Mouse (Mus musculus): ENCODE data around the gene Gm20873. TPM values are rescaled to one million over a fixed set of nuclear protein-coding genes. Genes with fewer than 3 reads are reported as not detected.
"Not testable (repeated sequence)": the region's sequence is repeated elsewhere in the genome, so short reads cannot be mapped to it uniquely, and the experiment has no call there.

Gm20873 gene
- not detected in 2 replicates for total RNA-seq (2014; rRNA removed; ENCODE audit: low replicate concordance)
- polyA plus RNA-seq (2015; fragmentation: Nextera tagmentation; extraction: Ambion mirVana) = not detected in 2 replicates

DNA sequence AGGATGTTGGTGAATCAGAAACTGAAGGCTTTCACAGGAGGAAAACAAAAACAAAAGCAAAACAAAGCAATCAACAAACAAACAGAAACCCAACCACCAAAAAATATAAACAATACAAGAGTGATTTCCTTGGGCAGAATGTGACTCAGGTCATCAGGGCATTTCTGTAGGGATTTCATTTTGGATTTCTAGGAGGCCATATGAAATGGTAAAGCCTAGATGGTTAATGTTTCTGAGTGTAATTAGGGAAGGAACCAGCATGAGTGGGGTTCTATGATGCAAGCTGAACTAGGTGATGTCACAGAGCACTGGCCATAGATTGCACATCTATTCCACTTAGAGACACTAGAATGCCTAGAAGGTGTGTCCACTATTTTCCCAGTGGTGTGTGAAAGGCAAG lies at the start of gene Gm20873:
Gm20873 (plus strand) TSS at position 301 of the 400 bp plus-strand sequence.
- H3K4me2 ChIP-seq (ENCODE audit: low read depth, low read length); H3K27ac ChIP-seq (ENCODE audit: low read depth); H3K27me3 ChIP-seq (ENCODE audit: control insufficient read depth, insufficient read depth, low read length); H3K4me3 ChIP-seq (ENCODE audit: low read depth, low read length); H3K9ac ChIP-seq (replicated peaks; ENCODE audit: low read depth, low read length); H3K36me3 ChIP-seq (replicated peaks; ENCODE audit: control insufficient read depth, insufficient read depth, low read length); H3K9me3 ChIP-seq (replicated peaks; ENCODE audit: control insufficient read depth, low read length); DNase-seq (ENCODE audit: low spot score); ATAC-seq (ENCODE audit: insufficient read depth, low read depth); H3K4me1 ChIP-seq (ENCODE audit: control insufficient read depth, insufficient read depth): not testable (repeated sequence)

DNA sequence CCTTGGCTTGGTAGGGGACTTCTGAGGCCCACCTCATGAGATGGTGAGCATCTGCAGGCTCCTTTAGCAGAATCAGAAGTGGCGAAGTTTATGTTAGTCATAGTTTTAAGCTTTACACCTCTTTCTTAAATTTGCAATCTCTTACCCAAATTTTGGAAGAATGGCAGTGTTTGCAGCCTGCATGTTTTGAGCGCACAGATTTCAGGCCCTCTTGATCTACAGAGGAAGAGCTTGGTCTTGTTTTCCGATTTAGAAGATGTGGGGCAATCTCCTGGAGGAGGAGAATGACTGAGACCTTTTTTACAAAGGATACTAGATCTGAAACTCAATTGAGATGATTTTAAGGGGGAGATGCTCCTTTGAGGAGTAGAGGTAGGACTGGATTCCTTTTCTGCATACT lies 29.0 kb upstream of the Gm20873 start, which contains the start of gene Gm21746:
Gm21746 (minus strand) TSS at position 101 of the 400 bp plus-strand sequence.
- not testable (repeated sequence) for DNase-seq (ENCODE audit: low spot score); H3K4me3 ChIP-seq (ENCODE audit: low read depth, low read length); H3K4me1 ChIP-seq (ENCODE audit: control insufficient read depth, insufficient read depth); H3K27ac ChIP-seq (ENCODE audit: low read depth); H3K9me3 ChIP-seq (replicated peaks; ENCODE audit: control insufficient read depth, low read length); H3K27me3 ChIP-seq (ENCODE audit: control insufficient read depth, insufficient read depth, low read length); H3K4me2 ChIP-seq (ENCODE audit: low read depth, low read length); ATAC-seq (ENCODE audit: insufficient read depth, low read depth); H3K36me3 ChIP-seq (replicated peaks; ENCODE audit: control insufficient read depth, insufficient read depth, low read length); H3K9ac ChIP-seq (replicated peaks; ENCODE audit: low read depth, low read length)
- WGBS = 52% methylated on average over 2 of the region's 3 CpGs

Other genes with a start within 250 kb of the Gm20873 start
- gene Gm21746, start 29.1 kb upstream of the Gm20873 start, total RNA-seq (2014; rRNA removed; ENCODE audit: low replicate concordance) = not detected in 2 replicates
- not detected in 2 replicates for gene Gm21746, start 29.1 kb upstream of the Gm20873 start, polyA plus RNA-seq (2015; fragmentation: Nextera tagmentation; extraction: Ambion mirVana)